Mouse (Mus musculus) kidney, embryonic 14.5 days (tissue): ENCODE results near the gene Noc2l. TPM values are rescaled to one million over a fixed set of nuclear protein-coding genes. Genes with fewer than 3 reads are reported as not detected.

Source experiments
- ATAC-seq: fragments of 200-750 bp; cut with Nextera tagmentation; 2 replicates; pipeline ENCODE4 v1.8.0; 2017; ENCODE audit warnings: moderate number of reproducible peaks, mild to moderate bottlenecking, moderate TSS enrichment, moderate library complexity; ENCODE audit not compliant: low FRiP score, low TSS enrichment
- H3K27ac ChIP-seq: fragments of 300-500 bp; sonication (generic); 2 replicates; pipeline ENCODE4 v1.5.1; 2014; ENCODE audit warnings: low read depth, mild to moderate bottlenecking, low read length, moderate library complexity, mixed read lengths
- H3K27me3 ChIP-seq: fragments of 300-500 bp; sonication (generic); 2 replicates; pipeline ENCODE4 v1.6.1; 2014; ENCODE audit warnings: mild to moderate bottlenecking, low read length; ENCODE audit not compliant: control insufficient read depth, insufficient read depth
- H3K36me3 ChIP-seq: fragments of 300-500 bp; sonication (generic); 2 replicates; pipeline ENCODE4 v1.6.1; 2014; ENCODE audit warnings: low read length, mixed read lengths; ENCODE audit not compliant: control insufficient read depth, insufficient read depth
- H3K4me1 ChIP-seq: fragments of 300-500 bp; sonication (generic); 2 replicates; pipeline ENCODE4 v1.6.1; 2014; ENCODE audit warnings: low read length, mixed read lengths; ENCODE audit not compliant: control insufficient read depth, insufficient read depth
- H3K4me2 ChIP-seq: fragments of 300-500 bp; sonication (generic); replicated peaks from 2 replicates; pipeline ENCODE4 v1.6.1; 2014; ENCODE audit warnings: low read depth, mild to moderate bottlenecking, low read length
- H3K4me3 ChIP-seq: fragments of 300-500 bp; sonication (generic); 2 replicates; pipeline ENCODE4 v1.5.1; 2014; ENCODE audit warnings: mild to moderate bottlenecking, low read length
- H3K9ac ChIP-seq: fragments of 300-500 bp; sonication (generic); 2 replicates; pipeline ENCODE4 v1.6.1; 2014; ENCODE audit warnings: low read depth, mild to moderate bottlenecking, low read length, moderate library complexity
- H3K9me3 ChIP-seq: fragments of 300-500 bp; sonication (generic); 2 replicates; pipeline ENCODE4 v1.6.1; 2016; ENCODE audit warnings: low read length; ENCODE audit not compliant: control insufficient read depth
- WGBS: fragments of 180-500 bp; shearing (Covaris S2); extraction: QIAGEN DNeasy Blood & Tissue Kit; methylation state at CpG from one replicate; pipeline ENCODE4 v1.1.7; 2014; 5-methylcytosine and 5-hydroxymethylcytosine counted together
- microRNA-seq: library from miRNA; unstranded; fragments of <30 nt; microRNA quantifications from one replicate; pipeline ENCODE4, GENCODE M21; 2016
- polyA plus RNA-seq: library from polyadenylated mRNA; unstranded; fragments of >200 nt; fragmentation: Nextera tagmentation; extraction: Ambion mirVana; gene quantifications from 2 replicates; pipeline ENCODE4 v1.2.1, GENCODE M21; 2014

The Noc2l gene
- polyA plus RNA-seq, 1 experiment from 2014 or later: 109 TPM

GRCm38 (mm10) chr4:156254361-156255077, 18.7 kb downstream of the Noc2l start:
- peak overlapping the region; percentile 6; the same call in 1 of the 2 replicates for H3K4me2 ChIP-seq
- peak; percentile 45; the same call in 1 of the 2 replicates for ATAC-seq
- H3K27me3 ChIP-seq: peaks cover 27% of the 10 kb centered on the region
- H3K4me3 ChIP-seq: peak overlapping the region; percentile 15
- no peak overlapping the region for H3K27ac ChIP-seq
- no peaks in the 10 kb centered on the region for H3K9me3 ChIP-seq
- H3K4me1 ChIP-seq: peaks cover 13% of the 10 kb centered on the region; the same call in 1 of the 2 replicates
- 2% methylated on average over 30 of the region's 30 CpGs for WGBS
- no peaks in the 10 kb centered on the region for H3K36me3 ChIP-seq
- H3K9ac ChIP-seq: peak overlapping the region; percentile 4; the same call in 1 of the 2 replicates

GRCm38 (mm10) chr4:156255078-156255839, 19.4 kb downstream of the Noc2l start, which contains the start of gene Samd11:
Gene Samd11 (minus strand): TSS chr4:156255657.
- Histone ChIP-seq H3K4me2 (peak within 1 kb of the TSS; percentile 6; the same call in 1 of the 2 replicates), H3K9ac (peak within 1 kb of the TSS; percentile 4; the same call in 1 of the 2 replicates), H3K9me3 (no peaks in the 10 kb centered on the region), H3K27ac (no peak within 1 kb of the TSS), H3K4me1 (peaks cover 13% of the 10 kb centered on the region; the same call in 1 of the 2 replicates), H3K27me3 (peaks cover 27% of the 10 kb centered on the region), H3K4me3 (peak within 1 kb of the TSS; percentile 15), H3K36me3 (no peaks in the 10 kb centered on the region)
- WGBS: 3% methylated on average over 26 of the region's 26 CpGs
- peak; percentile 67 for ATAC-seq

Small RNA genes lying within 50 kb of the gene (microRNA-seq; reads per million reads assigned to microRNA genes)
- 4.6 reads per million, percentile 19 among the genes with 10 or more reads in this experiment for gene Mir7658

Other genes with a start within 250 kb of the Noc2l start
- 20.0 and 20.8 TPM in 2 replicates for gene B3galt6, start 243.4 kb upstream of the Noc2l start, polyA plus RNA-seq
- 131 and 165 TPM in 2 replicates for gene Sdf4, start 243.1 kb upstream of the Noc2l start, polyA plus RNA-seq
- 0.76 and 0.77 TPM in 2 replicates for gene Tnfrsf4, start 222.2 kb upstream of the Noc2l start, polyA plus RNA-seq
- gene Tnfrsf18, start 209.8 kb upstream of the Noc2l start, polyA plus RNA-seq: 2.3 and 2.8 TPM in 2 replicates
- 3.5 and 6.0 TPM in 2 replicates for gene Ttll10, start 176.6 kb upstream of the Noc2l start, polyA plus RNA-seq
- gene 9430015G10Rik, start 126.0 kb upstream of the Noc2l start, polyA plus RNA-seq: 30.2 and 47.3 TPM in 2 replicates
- 0.35 and 0.57 TPM in 2 replicates for gene Rnf223, start 105.5 kb upstream of the Noc2l start, polyA plus RNA-seq
- gene Agrn, start 38.5 kb upstream of the Noc2l start, polyA plus RNA-seq: 61.6 and 83.9 TPM in 2 replicates
- 0.36 TPM in 1 of 2 replicates, not detected in the other for gene Isg15, start 35.2 kb upstream of the Noc2l start, polyA plus RNA-seq
- 1.0 and 1.6 TPM in 2 replicates for gene AW011738, start 32.7 kb upstream of the Noc2l start, polyA plus RNA-seq
- 0.67 and 0.92 TPM in 2 replicates for gene Perm1, start 20.1 kb upstream of the Noc2l start, polyA plus RNA-seq
- 17.4 and 20.3 TPM in 2 replicates for gene Plekhn1, start 1.2 kb upstream of the Noc2l start, polyA plus RNA-seq
- 0.18 and 0.20 TPM in 2 replicates for gene Samd11, start 19.6 kb downstream of the Noc2l start, polyA plus RNA-seq
- gene Vmn2r-ps159, start 95.1 kb downstream of the Noc2l start, polyA plus RNA-seq: not detected in 2 replicates